Mouse (Mus musculus) heart, adult 11 months (tissue): ENCODE measurements around the gene Ifnar1.

Experiments used
- DNase-seq: peaks from one replicate; pipeline ENCODE4 v3.0.0; 2022

The Ifnar1 gene

DNA sequence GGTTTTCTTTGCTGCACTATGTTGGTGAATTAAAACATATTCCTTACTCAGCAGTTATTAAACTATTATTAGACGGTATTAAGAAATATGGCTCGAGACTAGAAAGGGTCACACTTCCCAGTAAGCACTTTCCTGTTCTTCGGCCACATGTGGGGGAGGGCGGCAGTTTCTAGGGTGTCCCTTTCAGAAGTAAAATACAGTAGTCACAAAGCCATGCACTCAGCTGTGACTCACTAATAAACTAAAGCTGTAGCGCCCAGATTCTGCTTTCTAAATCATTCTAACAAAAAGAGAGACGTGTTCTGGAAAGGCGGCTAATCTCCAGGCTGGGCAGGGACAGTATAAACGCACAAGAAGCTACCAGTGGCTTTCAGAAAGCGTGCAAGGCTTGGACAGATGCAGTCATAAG is 23.3 kb upstream of the Ifnar1 start:
- DNase-seq = peak; percentile 95

DNA sequence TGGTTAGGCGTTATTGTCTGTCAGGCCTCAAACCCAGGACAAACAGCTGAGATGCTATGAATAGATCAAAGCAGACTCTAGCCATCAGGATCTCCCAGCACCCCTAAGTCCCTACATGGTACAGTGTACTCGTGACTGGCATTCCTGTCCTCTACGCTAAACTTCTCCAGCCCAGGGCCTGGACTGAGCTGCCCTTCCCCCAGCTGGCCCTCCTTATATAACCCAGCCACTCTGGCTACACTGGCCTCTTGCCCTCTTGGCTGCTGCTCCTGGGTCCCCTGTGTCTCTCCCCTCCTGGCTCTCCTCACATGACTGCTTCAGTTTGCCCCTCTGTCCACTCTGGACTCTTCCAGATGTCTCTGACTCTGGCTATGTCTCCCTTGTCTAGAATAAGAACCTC is 22.4 kb upstream of the Ifnar1 start:
- DNase-seq = peak; percentile 97

DNA sequence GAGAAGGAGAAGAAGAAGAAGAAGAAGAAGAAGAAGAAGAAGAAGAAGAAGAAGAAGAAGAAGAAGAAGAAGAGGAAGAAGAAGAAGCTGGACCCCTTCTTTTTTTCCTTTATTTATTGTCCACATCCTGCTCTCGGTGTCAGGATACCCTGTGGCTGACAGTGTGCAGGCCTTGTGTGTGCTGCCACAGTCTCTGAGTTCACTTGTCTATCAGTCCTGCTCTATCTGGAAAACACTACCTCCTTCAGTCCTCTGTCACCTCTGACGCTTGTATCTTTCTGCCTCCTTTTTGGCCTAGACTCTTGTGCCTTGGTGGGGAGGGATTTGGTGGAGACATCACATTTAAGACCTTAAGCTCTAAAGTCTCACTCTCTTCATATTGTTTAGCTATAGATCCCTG is 21.6 kb upstream of the Ifnar1 start:
- DNase-seq = no peak

GRCm38 (mm10) chr16:91463836-91464400 is 21.1 kb upstream of the Ifnar1 start:
- no peak for DNase-seq

DNA sequence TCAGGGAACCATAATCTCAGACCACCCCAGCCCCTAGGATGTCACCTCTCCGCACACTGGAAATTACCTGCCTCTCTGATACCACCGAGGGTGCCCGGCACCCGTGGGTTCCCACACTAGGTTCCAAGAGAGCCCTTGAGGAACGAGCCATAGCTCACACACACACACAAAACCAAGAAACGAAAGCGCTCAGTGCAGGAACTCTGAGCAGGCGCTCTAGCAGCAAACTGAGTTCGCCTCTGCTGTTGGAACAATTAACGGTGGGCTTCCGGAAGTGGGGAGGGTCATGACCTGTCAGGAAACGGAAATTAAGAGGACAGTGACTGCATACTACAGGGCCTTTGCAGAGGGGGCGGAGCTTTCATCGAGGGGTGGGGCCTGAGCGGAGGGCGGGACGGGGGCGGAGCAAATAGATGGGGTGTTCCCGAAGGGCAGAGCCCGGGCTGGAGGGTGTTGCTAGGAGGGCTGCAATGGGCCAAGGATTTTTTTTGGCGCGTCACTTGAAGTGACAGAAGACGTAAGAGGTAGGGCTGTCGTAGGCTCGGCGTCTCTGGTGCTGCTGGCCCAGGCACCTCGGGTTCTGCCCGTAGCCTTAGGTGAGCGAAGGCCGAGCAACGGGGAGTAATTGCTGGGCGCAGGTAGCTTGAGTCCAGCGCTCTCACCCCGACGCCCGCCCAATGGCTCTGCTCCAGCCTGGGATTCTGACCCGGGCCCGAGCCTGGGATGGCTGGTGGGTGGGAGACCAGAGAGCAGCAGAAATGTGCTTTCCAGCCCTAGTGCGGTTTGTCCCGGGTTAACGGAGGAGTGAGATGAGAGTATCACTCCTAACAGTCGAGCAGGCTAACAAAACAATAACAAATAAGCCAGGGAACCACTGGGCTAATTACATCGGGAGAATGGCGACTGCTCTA is 20.2 kb upstream of the Ifnar1 start:
- DNase-seq = peak; percentile 99

GRCm38 (mm10) chr16:91465505-91466240 is 19.4 kb upstream of the Ifnar1 start:
- no peak for DNase-seq

GRCm38 (mm10) chr16:91466566-91466965 is 18.5 kb upstream of the Ifnar1 start:
- DNase-seq = peak; percentile 95

GRCm38 (mm10) chr16:91470470-91470869 is 14.6 kb upstream of the Ifnar1 start:
- DNase-seq = no peak

- no peak for DNase-seq
These were observed 13.6 kb upstream of the Ifnar1 start for GRCm38 (mm10) chr16:91471481-91471880.

GRCm38 (mm10) chr16:91475753-91476152 is 9.3 kb upstream of the Ifnar1 start:
- no peak for DNase-seq

DNA sequence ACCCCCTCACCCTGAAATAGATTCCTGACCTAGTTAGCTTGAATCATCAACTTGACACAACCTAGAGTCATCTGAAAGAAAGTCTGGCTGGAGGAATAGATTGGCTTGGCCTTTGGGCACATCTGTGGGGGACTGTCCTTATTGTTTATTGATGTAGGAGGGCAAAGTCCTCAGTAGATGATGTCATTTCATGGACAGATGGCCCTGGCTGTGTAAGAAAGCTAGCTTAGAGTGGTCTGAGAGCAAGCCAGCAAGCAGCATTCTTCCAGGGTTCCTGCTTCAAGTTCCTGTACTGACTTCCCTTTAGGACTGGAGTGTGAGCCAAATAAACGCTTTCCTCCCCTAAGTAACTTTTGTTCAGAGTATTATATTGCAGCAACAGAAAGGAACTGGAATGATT is 7.0 kb upstream of the Ifnar1 start:
- no peak for DNase-seq

DNA sequence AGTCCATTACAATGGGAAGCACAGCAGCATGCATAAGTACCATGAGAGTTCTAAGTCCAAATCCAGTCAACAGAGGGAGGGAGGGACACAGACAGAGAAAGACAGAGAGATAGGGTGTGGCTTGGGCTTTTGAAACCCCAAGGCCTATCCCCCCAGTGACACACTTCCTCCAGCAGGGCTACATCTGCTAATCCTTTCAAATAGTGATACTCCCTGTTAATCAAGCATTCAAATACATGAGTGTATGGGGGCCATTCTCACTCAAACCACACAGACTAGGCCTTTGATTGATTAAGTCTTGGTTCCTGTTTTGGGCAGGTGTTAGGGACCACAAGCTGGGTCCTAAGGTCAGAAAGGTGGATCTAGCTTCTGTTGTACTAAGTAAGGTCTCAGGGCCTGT is 4.5 kb upstream of the Ifnar1 start:
- DNase-seq = no peak

GRCm38 (mm10) chr16:91484387-91484786 is 651 bp upstream of the Ifnar1 start:
- peak; percentile 95 for DNase-seq

DNA sequence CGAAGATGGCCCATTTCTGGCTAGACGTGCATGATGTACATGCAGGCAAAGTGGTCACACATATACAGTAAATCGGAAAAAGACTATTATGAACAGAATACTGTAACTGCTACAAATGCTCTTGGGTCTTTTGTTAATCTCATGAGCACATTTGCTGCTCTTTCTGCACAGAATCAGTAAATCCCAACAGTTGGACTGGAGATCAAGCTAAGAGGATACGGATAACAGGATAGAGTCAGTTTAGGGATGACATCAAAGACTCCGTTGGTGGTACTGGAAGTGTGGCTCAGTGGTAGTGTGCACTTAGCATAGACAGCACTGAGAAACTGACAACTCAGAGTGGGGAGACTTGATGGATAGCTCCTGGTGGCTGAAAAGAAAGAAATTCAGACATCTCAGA is 803 bp downstream of the Ifnar1 start:
- DNase-seq = peak; percentile 88

- no peak for DNase-seq
These were observed 3.0 kb downstream of the Ifnar1 start for GRCm38 (mm10) chr16:91488066-91488465.

- no peak for DNase-seq
These were observed 5.9 kb downstream of the Ifnar1 start for GRCm38 (mm10) chr16:91490897-91491296.

DNA sequence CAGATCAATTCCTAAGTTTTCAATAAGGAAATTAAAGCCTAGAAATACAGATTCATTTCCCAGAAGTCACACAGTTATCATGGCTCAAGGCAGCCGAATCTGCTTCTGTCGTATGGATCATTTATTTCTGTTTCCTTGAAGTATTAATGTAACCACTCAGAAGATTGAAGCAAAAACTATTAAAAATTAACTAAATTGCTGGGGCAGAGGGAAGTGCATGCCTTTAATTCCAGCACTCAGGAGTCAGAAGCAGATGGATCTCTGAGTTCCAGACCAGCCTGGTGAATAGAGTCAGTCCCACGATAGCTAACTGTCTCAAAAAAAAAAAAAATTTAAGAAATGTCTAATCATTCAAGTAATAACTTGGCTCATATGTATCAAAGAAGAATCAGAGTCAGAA is 6.4 kb downstream of the Ifnar1 start:
- no peak for DNase-seq

GRCm38 (mm10) chr16:91495501-91495900 is 10.5 kb downstream of the Ifnar1 start:
- DNase-seq = no peak

DNA sequence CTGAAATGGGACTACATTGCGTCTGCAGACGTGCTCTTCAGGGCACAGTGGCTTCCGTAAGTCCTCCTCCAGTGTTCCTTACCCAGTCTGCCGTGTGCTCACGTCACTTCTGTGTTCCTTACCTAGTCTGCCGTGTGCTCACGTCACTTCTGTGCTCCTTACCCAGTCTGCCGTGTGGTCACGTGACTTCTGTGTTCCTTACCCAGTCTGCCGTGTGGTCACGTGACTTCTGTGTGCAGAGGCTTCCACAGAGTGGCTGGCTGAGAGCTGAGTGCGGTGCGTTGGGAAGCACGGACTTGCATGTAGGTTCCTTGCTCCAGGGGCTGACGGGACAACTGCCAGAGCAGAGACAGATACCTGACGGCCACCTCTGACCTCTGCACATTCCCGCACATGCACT is 11.2 kb downstream of the Ifnar1 start:
- no peak for DNase-seq

DNA sequence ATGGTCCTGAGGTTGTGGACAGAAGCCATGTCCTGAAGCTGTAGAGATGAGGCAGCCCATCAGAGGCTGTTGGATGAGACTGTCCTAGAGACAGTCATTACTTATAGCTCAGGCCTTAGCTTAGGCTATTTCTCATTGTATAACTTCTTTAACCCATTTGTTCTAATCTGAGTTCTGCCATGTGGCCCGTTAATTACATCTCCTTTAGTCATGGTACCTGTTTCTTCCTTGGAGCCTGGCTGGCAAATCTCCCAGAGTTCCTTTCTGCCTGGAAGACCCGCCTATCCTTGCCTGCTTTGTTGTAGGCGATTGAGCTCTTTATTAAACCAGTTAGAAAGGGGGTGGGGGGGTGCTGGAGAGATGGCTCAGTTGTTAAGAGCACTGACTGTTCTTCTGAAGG is 11.7 kb downstream of the Ifnar1 start:
- DNase-seq = no peak

DNA sequence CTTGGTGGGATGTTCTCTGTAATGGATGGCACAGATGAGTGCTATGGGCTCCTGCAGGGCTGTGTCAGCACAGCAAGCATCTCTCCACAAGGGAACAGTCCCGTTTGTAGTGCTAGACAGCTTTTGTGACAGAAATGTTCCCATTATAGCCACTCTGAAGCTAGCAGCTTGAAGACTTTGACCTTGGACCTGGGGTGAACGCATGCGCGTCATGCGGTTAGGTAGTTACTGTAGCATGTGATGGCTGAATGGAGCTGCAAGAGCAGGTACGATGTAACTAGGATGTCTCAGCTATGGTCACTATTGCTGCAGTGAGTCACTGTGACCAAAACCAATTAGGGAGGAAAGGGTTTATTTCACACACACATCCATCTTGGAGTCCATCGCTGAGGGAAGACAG is 13.0 kb downstream of the Ifnar1 start:
- DNase-seq = no peak

- no peak for DNase-seq
These were observed 19.7 kb downstream of the Ifnar1 start for GRCm38 (mm10) chr16:91504701-91505100.

DNA sequence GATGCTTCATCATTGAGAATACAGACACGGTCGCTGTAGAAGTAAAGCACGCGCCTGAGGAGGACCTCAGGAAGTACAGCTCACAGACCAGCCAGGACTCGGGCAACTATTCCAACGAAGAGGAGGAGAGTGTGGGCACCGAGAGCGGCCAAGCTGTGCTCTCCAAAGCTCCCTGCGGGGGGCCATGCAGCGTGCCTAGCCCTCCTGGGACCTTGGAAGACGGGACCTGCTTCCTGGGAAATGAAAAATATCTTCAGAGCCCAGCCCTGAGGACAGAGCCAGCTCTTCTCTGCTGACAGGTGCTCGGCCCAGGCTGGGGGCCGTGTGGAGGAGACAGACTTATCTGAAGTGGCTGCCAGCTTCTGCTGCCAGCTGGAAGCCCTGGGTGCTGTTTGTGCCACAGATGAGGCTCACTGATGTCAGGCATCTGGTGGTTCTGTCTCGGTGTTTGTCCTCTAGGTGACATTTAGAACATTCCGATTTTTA is 20.1 kb downstream of the Ifnar1 start:
- DNase-seq = peak; percentile 94

- no peak for DNase-seq
These were observed 21.4 kb downstream of the Ifnar1 start for GRCm38 (mm10) chr16:91506396-91506795.
